Mouse (Mus musculus) liver, adult 2 months (tissue): ENCODE measurements around the gene Pparg.

ENCODE experiments used
- CTCF ChIP-seq: fragments of 200-500 bp; IDR thresholded peaks from 2 replicates; pipeline ENCODE4 v1.5.1; 2011; ENCODE audit warnings: low read depth, low read length, control low read depth
- POLR2A ChIP-seq: fragments of 200-500 bp; IDR thresholded peaks from 2 replicates; pipeline ENCODE4 v1.6.1; 2011; ENCODE audit warnings: low read length, control low read depth; ENCODE audit not compliant: insufficient read depth; ENCODE audit errors: extremely low read depth

- no peak for TF ChIP-seq POLR2A
- TF ChIP-seq CTCF = no peak
Measured at GRCm38 (mm10) chr6:115524449-115524990, 163.8 kb downstream of the Pparg start.
